Mouse (Mus musculus) cortical plate, adult 2 months (tissue): Measurements from ENCODE around the gene Tor1a.

ENCODE experiments used
- CTCF ChIP-seq: fragments of 200-500 bp; IDR thresholded peaks from 2 replicates; pipeline ENCODE4 v1.5.1; 2011; ENCODE audit warnings: mild to moderate bottlenecking, control low read depth, low read length; ENCODE audit not compliant: insufficient read depth; ENCODE audit errors: extremely low read depth
- POLR2A ChIP-seq: fragments of 200-500 bp; IDR thresholded peaks from 2 replicates; pipeline ENCODE4 v1.6.1; 2011; ENCODE audit warnings: mild to moderate bottlenecking, low read length, control low read depth; ENCODE audit not compliant: insufficient read depth; ENCODE audit errors: extremely low read depth

GRCm38 (mm10) chr2:30995432-30995996, 27.8 kb upstream of the Tor1a start:
- no peak for TF ChIP-seq CTCF
- TF ChIP-seq POLR2A, result no peak
